Mouse (Mus musculus) liver, postnatal 0 days (tissue): ENCODE measurements around the gene Snapc4.

Experiments used
- CTCF ChIP-seq: sonication (generic); IDR thresholded peaks from 2 replicates; pipeline ENCODE4 v1.5.1; 2016; ENCODE audit warnings: antibody characterized with exemption, low read depth
- EP300 ChIP-seq: IDR thresholded peaks from 2 replicates; pipeline ENCODE4 v1.6.1; 2016; ENCODE audit warnings: antibody characterized with exemption, low read depth, mild to moderate bottlenecking

DNA sequence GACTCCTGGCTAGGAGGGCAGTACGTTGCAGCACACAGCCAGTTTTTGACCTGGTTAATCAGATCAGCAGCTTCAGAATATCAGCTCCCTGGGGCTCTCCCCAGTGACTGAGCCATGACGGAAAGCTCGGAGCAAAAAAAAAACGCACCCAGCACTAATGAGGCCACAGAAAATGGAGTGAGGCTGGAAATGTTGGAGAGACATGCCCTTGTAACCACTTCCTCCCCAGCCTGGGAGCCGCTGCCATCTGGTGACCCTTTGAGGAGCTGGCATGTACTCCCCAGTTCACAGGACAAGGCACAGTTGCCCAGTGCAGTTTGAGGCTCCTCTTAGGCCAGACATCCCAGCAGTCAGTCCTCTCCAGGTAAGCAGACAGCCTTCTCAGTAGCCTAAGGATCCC lies 29.6 kb upstream of the Snapc4 start:
- TF ChIP-seq CTCF (peak; percentile 17; the same call in 1 of the 2 replicates), EP300 (no peak)
